Mouse (Mus musculus): Measurements from ENCODE around the gene Ceacam12. TPM values are rescaled to one million over a fixed set of nuclear protein-coding genes. Genes with fewer than 3 reads are reported as not detected.
"Not testable (repeated sequence)": the region's sequence is repeated elsewhere in the genome, so short reads cannot be mapped to it uniquely, and the experiment has no call there.

Ceacam12 gene
- not detected for total RNA-seq (2021)
- long read RNA-seq, experiment 1, result 0 reads
- long read RNA-seq, experiment 2, result 0 reads

DNA sequence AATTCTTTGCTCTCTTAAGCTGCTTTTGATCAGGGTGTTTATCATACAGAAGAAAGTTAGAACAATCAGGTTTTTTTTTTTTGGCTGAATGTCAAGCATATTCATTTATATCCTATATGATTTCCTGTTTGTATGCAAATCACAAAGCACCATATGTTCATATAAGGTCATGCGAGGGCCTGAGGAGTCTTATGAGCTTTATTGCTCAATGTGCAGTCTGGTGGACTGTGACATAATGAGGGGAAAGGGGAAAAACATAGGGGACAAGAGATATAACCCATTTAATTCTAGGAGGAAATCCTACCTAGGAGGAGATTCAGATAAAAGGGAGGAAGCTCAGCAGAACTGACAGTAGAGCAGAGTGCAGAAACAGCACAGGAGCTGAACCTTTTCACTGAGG lies at the start of gene Ceacam12:
Gene Ceacam12, plus strand, starts transcription at position 301 of the 400 bp plus-strand sequence.
- DNase-seq (ENCODE audit: low spot score in 2 of 2), result no peak

DNA sequence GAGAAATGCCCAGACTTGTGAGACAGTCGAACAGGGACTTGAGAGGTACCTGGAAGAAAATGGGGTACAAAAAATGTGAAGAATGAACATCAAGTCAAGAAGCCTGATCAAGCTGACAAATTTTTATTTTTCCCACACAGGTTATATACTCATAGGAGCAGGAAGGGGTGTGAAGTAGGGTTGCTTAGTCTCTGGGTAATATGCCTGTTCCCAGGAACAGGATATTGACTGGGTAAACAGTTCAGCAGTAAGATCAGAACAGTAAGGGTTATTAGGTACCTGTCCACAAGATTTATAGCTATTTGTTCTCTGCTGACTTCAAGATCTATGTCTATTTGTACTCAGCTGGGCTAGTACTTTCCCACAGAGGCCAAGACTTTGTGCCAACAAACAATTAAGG lies 8.1 kb downstream of the Ceacam12 start:
- not testable (repeated sequence) for DNase-seq (ENCODE audit: low spot score in 2 of 2)

DNA sequence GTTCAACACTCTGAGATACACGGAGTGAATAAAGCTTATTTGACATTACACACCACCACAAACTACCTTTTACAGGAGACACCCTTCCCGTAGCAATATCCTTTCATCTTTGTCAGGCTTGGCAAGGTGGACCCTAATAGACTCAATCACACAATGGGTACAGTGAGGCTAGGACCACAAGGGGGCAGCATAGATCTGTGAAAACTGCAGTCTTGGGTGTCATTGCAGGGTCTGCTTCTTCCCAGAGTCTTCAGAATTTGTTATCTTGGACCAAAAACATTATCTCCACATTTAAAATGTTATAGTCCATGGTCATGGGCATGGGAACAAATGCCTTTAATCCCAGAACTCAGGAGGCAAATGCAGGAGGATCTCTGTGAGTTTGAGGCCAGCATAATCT lies 35.1 kb downstream of the Ceacam12 start:
- no peak for DNase-seq (ENCODE audit: low spot score in 2 of 2)

Small RNA genes within 50 kb of the gene (microRNA-seq; reads per million reads assigned to microRNA genes)
- 0 reads per million in 2 experiments for gene Gm22414

Other genes with a start within 250 kb of the Ceacam12 start
- gene Gm5155, start 194.2 kb upstream of the Ceacam12 start, total RNA-seq (2021), result not detected
- gene Ceacam11, start 93.8 kb upstream of the Ceacam12 start, total RNA-seq (2021), result not detected
- gene Ceacam13, start 56.0 kb upstream of the Ceacam12 start, total RNA-seq (2021), result not detected
- gene Igfl3, start 110.6 kb downstream of the Ceacam12 start, total RNA-seq (2021), result not detected
- gene Mill1, start 179.4 kb downstream of the Ceacam12 start, total RNA-seq (2021), result not detected

All from layer of hippocampus, postnatal 14 days (tissue).